Mouse (Mus musculus) heart, adult 11 months (tissue): ENCODE data around the gene Psapl1.
"Not testable (repeated sequence)": the region's sequence is repeated elsewhere in the genome, so short reads cannot be mapped to it uniquely, and the experiment has no call there.

Experiments
- DNase-seq: peaks from one replicate; pipeline ENCODE4 v3.0.0; 2022

Gene Psapl1

DNA sequence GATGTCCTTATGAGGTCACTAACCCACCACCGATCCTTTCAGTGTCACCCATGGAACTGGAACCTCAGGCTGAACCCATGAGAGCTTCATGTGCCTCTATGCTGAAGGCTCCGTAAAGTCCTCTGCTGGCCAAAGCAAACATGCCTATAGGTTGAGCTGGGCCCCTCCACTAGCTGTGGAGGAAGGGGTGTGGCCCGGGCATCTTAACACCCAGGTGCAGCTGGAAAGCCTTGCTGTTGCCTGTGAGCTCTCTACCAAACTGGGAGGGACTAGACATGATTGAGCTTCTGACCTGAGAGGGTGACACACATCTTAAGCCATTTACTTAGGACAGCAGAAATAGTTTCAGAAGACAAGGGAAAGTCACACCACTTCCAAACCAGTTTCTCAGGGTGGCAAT is 5.0 kb downstream of the Psapl1 start:
- DNase-seq, result no peak

- no peak for DNase-seq
These were observed 9.5 kb downstream of the Psapl1 start for GRCm38 (mm10) chr5:36213310-36213709.

GRCm38 (mm10) chr5:36220105-36220504 is 16.3 kb downstream of the Psapl1 start:
- no peak for DNase-seq

DNA sequence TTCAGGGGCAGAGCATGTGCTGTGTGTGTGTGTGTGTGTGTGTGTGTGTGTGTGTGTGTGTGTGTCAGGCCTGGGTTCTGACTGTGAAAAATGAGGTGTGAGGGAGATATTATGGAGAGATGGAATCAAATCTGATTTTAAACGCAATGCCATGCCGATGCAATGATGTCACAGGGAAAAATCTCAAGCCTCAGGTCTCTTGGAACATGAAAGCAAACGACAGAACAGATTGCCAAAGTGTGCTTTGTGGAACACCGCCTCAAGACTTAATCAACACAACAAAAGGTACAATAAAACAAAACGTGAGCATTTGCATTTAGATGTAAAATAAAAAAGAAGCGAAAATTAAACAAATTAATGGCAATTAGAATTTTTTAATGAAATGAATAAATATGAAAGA is 16.8 kb downstream of the Psapl1 start:
- DNase-seq, result no peak

GRCm38 (mm10) chr5:36223787-36224186 is 20.0 kb downstream of the Psapl1 start:
- no peak for DNase-seq

- no peak for DNase-seq
These were observed 22.0 kb downstream of the Psapl1 start for GRCm38 (mm10) chr5:36225855-36226254.

DNA sequence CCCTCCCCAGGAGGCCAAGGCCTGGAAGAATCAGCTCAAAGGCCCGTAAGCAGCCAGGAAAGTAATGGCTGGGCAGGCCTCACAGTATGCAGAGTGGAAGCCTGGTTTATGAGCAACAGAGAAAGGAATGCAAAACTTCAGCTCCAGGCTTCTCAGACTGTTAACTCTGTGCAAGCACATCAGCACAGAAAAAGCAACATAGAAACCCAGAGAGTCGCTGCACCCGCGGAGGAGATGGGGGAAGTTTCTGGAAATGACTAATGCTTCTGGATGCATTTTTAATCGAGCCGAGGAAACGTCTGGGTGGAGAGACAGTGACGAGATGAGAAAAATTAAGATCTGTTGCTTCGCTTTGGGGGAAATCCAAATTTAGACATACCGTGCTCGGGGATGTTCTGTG is 22.5 kb downstream of the Psapl1 start:
- DNase-seq, result no peak

- no peak for DNase-seq
These were observed 24.9 kb downstream of the Psapl1 start for GRCm38 (mm10) chr5:36228405-36229370.

DNA sequence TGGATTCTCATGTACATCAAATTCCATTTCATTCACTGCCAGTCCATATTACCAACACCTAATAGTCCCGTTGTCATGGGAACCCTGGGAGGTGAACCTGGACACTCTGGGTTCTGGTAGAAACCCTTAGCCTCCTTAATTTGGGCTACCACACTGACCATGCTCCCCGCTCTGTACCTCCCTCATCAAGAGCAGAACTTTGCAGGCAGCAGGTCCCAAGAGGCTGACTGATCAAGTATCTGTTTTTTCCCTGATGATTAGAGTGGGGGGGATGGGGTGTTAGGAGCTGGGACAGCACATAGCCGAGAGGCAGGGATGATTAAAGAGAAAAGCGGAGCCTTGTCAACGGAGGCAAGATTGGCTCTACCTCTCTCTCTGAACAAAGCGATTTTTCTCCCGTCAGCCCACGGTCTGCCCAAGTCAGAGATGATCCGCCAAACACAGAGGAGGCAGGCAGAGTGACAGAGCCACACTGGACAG is 26.5 kb downstream of the Psapl1 start:
- DNase-seq, result no peak

- DNase-seq, result not testable (repeated sequence)
These were observed 33.7 kb downstream of the Psapl1 start for GRCm38 (mm10) chr5:36237526-36237925.

GRCm38 (mm10) chr5:36248022-36248421 is 44.2 kb downstream of the Psapl1 start:
- DNase-seq, result no peak

GRCm38 (mm10) chr5:36252746-36253504 is 49.1 kb downstream of the Psapl1 start:
- no peak for DNase-seq

DNA sequence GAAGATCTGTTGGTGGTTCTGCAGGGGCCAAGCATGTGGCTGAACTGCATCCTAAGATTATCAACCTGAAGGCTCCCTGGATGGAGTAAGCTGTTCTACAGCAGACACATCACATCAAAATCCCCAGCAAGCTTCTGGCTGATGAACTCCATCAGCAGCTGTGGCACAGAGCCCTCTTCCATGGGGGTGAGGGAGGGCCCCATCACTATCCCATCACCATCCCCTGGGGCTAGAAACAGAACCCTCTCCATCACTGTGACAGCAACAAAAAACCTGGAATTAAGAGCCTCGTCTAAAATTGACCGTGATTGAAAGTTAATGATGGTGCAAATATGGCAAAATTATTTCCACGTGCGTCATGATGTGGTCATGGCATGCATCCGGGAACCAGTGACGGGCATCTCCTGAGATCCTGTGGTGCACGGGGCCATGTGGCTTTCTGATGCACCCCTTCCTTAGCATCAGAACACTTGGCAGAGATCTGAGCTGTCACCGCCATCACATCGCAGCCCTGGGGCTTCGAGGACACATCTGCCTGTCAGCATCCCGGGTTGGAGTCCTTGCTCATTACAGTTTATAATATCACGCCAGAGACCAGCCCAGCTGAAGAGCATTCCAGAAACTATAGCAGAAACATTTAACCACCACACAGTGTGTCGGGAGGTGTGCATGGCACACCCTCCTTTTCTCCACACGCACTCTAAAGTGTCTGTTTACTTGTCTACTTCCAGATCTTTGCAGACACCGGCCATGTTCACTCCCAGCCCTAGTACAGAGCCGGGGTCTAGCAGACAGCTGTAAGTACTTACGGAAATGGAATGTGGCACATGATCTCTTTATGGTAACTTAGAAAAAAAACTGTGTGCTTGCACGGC is 51.1 kb downstream of the Psapl1 start:
- DNase-seq, result no peak
